Mouse (Mus musculus) granulocyte monocyte progenitor cell, adult 5-6 weeks (primary cell): Measurements from ENCODE around the gene Samhd1. TPM values are rescaled to one million over a fixed set of nuclear protein-coding genes. Genes with fewer than 3 reads are reported as not detected.

ENCODE experiments used
- ATAC-seq: replicated peaks from 2 replicates; pipeline ENCODE4 v1.8.0; 2016; ENCODE audit warnings: mild to moderate bottlenecking, moderate TSS enrichment, inconsistent platforms; ENCODE audit not compliant: poor library complexity, severe bottlenecking
- total RNA-seq, 2 experiments: library from RNA; stranded (forward) in 1 of 2; stranded (reverse) in 1 of 2; fragments of 200-712, 200-1000 nt in 1 of 2; fragments of >200 nt in 1 of 2; fragmentation: Nextera tagmentation in 1 of 2; gene quantifications; 2 replicates each; pipeline ENCODE4 v1.2.3; 2014 to 2017

The Samhd1 gene
- total RNA-seq, 2 experiments from 2014 or later, result 71.3 to 77.6 TPM

- ATAC-seq, result peak; percentile 38
Measured at GRCm38 (mm10) chr2:157137959-157138731, 3.1 kb upstream of the Samhd1 start.

GRCm38 (mm10) chr2:157136646-157137045, 1.6 kb upstream of the Samhd1 start:
- no peak for ATAC-seq

GRCm38 (mm10) chr2:157136176-157136575, 1.1 kb upstream of the Samhd1 start:
- no peak for ATAC-seq

GRCm38 (mm10) chr2:157135529-157136120, 560 bp upstream of the Samhd1 start:
- 0 out of 2 replicates have a peak, but pooled peaks have one; percentile 4 for ATAC-seq

GRCm38 (mm10) chr2:157134479-157134931, 560 bp downstream of the Samhd1 start:
- ATAC-seq, result 0 out of 2 replicates have a peak, but pooled peaks have one; percentile 8

- ATAC-seq, result no peak
Measured at GRCm38 (mm10) chr2:157133769-157134478, 1.1 kb downstream of the Samhd1 start.

GRCm38 (mm10) chr2:157132686-157133540, 2.2 kb downstream of the Samhd1 start:
- ATAC-seq, result no peak

- no peak for ATAC-seq
Measured at GRCm38 (mm10) chr2:157132086-157132485, 3.0 kb downstream of the Samhd1 start.

GRCm38 (mm10) chr2:157130813-157131514, 4.1 kb downstream of the Samhd1 start:
- ATAC-seq, result no peak

- ATAC-seq, result peak; percentile 54
Measured at GRCm38 (mm10) chr2:157129601-157130164, 5.4 kb downstream of the Samhd1 start.

- ATAC-seq, result peak; percentile 65
Measured at GRCm38 (mm10) chr2:157129096-157129495, 6.0 kb downstream of the Samhd1 start.

- no peak for ATAC-seq
Measured at GRCm38 (mm10) chr2:157128072-157128471, 7.0 kb downstream of the Samhd1 start.

GRCm38 (mm10) chr2:157127370-157127769, 7.7 kb downstream of the Samhd1 start:
- no peak for ATAC-seq

GRCm38 (mm10) chr2:157125246-157125645, 9.8 kb downstream of the Samhd1 start:
- no peak for ATAC-seq

- ATAC-seq, result no peak
Measured at GRCm38 (mm10) chr2:157121766-157122165, 13.3 kb downstream of the Samhd1 start.

GRCm38 (mm10) chr2:157119075-157119474, 16.0 kb downstream of the Samhd1 start:
- no peak for ATAC-seq

GRCm38 (mm10) chr2:157118556-157118955, 16.5 kb downstream of the Samhd1 start:
- no peak for ATAC-seq

GRCm38 (mm10) chr2:157116964-157117363, 18.1 kb downstream of the Samhd1 start:
- ATAC-seq, result peak; percentile 63; the same call in 1 of the 2 replicates

GRCm38 (mm10) chr2:157108236-157108635, 26.8 kb downstream of the Samhd1 start:
- peak; percentile 81 for ATAC-seq
